Mouse (Mus musculus) forebrain, embryonic 16.5 days (tissue): ENCODE data around the gene Gpr142. TPM values are rescaled to one million over a fixed set of nuclear protein-coding genes. Genes with fewer than 3 reads are reported as not detected.

Experiments
- ATAC-seq: fragments of 200-750 bp; cut with Nextera tagmentation; 2 replicates; pipeline ENCODE4 v1.8.0; 2017; ENCODE audit warnings: mild to moderate bottlenecking, moderate library complexity
- H3K27ac ChIP-seq: fragments of 300-500 bp; sonication (generic); 2 replicates; pipeline ENCODE4 v1.5.1; 2014; ENCODE audit warnings: low read length, control low read depth
- H3K27me3 ChIP-seq: fragments of 300-500 bp; sonication (generic); replicated peaks from 2 replicates; pipeline ENCODE4 v1.6.1; 2014; ENCODE audit warnings: low read length; ENCODE audit not compliant: control insufficient read depth, insufficient read depth
- H3K36me3 ChIP-seq: fragments of 300-500 bp; sonication (generic); 2 replicates; pipeline ENCODE4 v1.6.1; 2014; ENCODE audit not compliant: control insufficient read depth, insufficient read depth
- H3K4me1 ChIP-seq: fragments of 300-500 bp; sonication (generic); replicated peaks from 2 replicates; pipeline ENCODE4 v1.6.1; 2014; ENCODE audit warnings: low read length; ENCODE audit not compliant: control insufficient read depth, insufficient read depth
- H3K4me2 ChIP-seq: fragments of 300-500 bp; sonication (generic); 2 replicates; pipeline ENCODE4 v1.6.1; 2014; ENCODE audit warnings: mild to moderate bottlenecking, low read length, control low read depth
- H3K4me3 ChIP-seq: fragments of 300-500 bp; sonication (generic); replicated peaks from 2 replicates; pipeline ENCODE4 v1.5.1; 2014; ENCODE audit warnings: mild to moderate bottlenecking, low read length, control low read depth
- H3K9ac ChIP-seq: fragments of 300-500 bp; sonication (generic); replicated peaks from 2 replicates; pipeline ENCODE4 v1.6.1; 2014; ENCODE audit warnings: low read depth, low read length, control low read depth
- H3K9me3 ChIP-seq: fragments of 300-500 bp; sonication (generic); 2 replicates; pipeline ENCODE4 v1.6.1; 2016; ENCODE audit warnings: low read length; ENCODE audit not compliant: control insufficient read depth
- WGBS: fragments of 180-500 bp; shearing (Covaris S2); extraction: QIAGEN DNeasy Blood & Tissue Kit; methylation state at CpG from one replicate; pipeline ENCODE4 v1.1.7; 2014; 5-methylcytosine and 5-hydroxymethylcytosine counted together
- polyA plus RNA-seq: library from polyadenylated mRNA; unstranded; fragments of >200 nt; fragmentation: Nextera tagmentation; extraction: Ambion mirVana; gene quantifications from 2 replicates; pipeline ENCODE4 v1.2.1, GENCODE M21; 2015

Gpr142 gene
- polyA plus RNA-seq, 1 experiment from 2014 or later: not detected

DNA sequence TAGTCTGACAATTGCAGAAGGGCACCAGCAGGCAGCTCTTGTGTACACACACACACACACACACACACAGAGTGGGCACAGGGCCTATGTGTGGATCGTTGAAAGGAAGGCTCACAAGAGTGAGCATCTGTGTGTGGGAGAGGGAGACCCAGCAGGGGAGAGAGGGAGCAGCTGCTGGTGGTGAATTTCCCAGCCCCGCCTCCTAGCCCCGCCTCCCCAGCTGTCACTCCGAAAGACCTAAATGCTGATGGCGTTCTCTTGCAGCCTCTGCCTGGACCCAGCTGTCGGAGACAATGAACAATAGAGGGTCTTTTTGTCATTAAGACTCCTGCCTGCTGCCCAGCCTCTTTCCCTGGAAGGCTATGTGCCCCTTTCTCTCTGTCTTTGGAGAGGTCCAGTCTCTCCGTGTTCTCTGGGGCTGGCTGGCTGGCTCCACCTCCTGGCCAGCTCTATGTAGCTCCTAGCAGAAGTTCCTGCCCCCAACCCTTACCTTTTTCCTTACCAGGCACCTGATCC lies 3.4 kb upstream of the Gpr142 start:
- 0% methylated on average over 7 of the region's 7 CpGs for WGBS
- Histone ChIP-seq H3K4me1 (peaks cover 53% of the 10 kb centered on the region), H3K9ac (peak overlapping the region; percentile 41), H3K4me2 (peak overlapping the region; percentile 46), H3K36me3 (no peaks in the 10 kb centered on the region), H3K4me3 (peak overlapping the region; percentile 40), H3K27me3 (0 out of 2 replicates have a peak, but pooled peaks cover under 1% of the 10 kb centered on the region), H3K27ac (peak overlapping the region; percentile 94), H3K9me3 (no peaks in the 10 kb centered on the region)
- peak; percentile 89 for ATAC-seq

DNA sequence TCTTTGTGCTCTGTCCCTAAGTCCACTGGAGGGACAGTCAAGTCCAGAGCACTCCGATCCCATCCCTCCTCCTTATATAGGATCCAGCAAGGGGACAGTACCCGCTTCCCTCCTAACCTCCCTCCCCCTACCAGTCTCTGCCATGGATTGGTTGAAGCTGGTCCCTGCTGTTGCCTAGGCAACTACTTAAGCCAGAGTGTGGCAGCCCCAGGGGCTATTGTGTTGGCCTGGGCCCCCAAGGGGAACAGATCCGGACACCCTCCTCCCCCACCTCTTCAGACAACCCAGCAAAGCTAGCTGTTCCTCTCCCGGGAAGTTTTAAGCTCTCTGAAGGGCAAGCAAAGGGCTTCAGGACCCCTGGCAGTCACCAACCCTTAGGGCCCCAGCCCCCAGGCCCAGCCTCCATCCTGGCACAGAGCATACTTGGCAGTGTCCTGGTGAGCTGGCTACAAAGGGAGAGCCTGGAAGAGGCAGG lies 2.8 kb upstream of the Gpr142 start, which contains the start of gene Btbd17:
TSS of gene Btbd17 (minus strand) at position 98 of the 475 bp plus-strand sequence.
- Histone ChIP-seq H3K4me1 (peaks cover 53% of the 10 kb centered on the region), H3K4me2 (peak within 1 kb of the TSS; percentile 46)
- 0% methylated on average over 4 of the region's 4 CpGs for WGBS

DNA sequence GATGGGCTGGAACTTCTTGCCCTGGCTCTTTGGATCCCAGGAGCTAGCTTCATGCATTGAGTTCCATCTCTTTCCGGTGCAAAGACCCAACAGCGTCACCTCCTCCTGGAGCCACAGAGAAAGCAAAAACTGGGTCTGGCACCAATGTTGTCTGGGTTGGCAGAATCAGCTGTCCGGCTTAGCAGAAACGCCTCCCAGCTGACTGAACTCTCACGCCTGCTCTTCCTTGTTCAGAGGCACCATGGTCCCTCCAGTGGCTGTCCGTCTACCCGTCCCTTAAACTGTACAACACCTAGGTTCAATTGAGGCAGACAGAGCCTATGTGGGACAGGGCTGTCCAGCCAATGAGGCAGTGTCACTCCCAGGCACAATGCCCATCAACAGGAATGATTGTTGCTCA lies 1.5 kb upstream of the Gpr142 start:
- no peaks in the 10 kb centered on the region for H3K9me3 ChIP-seq
- H3K27ac ChIP-seq: no peak overlapping the region
- WGBS: 90% methylated on average over 7 of the region's 7 CpGs
- no peak overlapping the region for H3K9ac ChIP-seq
- no peak for ATAC-seq
- H3K4me2 ChIP-seq: no peak overlapping the region
- no peaks in the 10 kb centered on the region for H3K27me3 ChIP-seq
- H3K4me1 ChIP-seq: peaks cover 44% of the 10 kb centered on the region
- no peaks in the 10 kb centered on the region for H3K36me3 ChIP-seq
- H3K4me3 ChIP-seq: no peak overlapping the region

More for the DNA sequence above, 2.8 kb upstream of the Gpr142 start, which contains the start of gene Btbd17:
- Histone ChIP-seq H3K36me3 (no peaks in the 10 kb centered on the region), H3K9ac (peak within 1 kb of the TSS; percentile 41), H3K27me3 (no peaks in the 10 kb centered on the region), H3K4me3 (peak within 1 kb of the TSS; percentile 40), H3K9me3 (no peaks in the 10 kb centered on the region), H3K27ac (peak within 1 kb of the TSS; percentile 94)
- ATAC-seq: peak; percentile 80

DNA sequence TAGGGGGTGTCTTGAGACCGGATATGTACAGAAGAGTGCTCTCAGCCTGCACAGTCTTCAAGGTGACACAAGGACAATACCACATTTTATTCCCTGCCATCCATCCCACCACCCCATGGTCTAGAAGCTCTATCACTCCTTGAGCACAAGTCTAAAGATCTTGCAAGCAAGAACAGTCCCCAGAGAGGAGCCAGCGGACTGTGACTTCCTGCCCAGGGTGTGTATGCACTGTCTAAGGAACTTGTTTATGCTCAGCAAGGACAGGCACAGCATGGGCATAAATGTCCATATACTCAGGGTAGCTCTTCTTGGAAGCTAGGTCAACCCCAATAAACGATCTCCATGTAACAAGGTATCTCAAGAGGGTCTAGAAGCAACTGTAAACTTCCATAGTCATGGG lies 743 bp upstream of the Gpr142 start:
- WGBS: 96% methylated on average over 3 of the region's 3 CpGs

DNA sequence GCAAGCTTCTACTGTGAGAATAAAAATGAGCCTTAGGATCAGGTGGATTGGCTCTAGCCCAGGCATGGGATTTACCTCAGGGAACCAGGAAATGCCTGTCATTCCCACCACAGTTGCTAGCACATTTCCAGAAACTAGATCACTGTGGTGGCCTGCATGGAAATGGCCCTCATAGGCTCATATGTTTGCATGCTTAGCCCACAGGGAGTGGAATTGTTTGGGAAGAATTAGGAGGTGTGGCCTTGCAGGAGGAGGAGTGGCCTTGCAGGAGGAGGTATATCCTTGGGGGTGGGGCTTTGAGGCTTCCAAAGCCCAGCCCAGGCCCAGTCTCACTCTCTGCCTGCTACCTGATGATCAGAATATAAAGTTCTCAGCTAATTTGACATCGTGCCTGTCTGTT lies 3.2 kb downstream of the Gpr142 start:
- 89% methylated on average over 1 of the region's 1 CpGs for WGBS
- Histone ChIP-seq H3K4me3 (no peak overlapping the region), H3K27me3 (no peaks in the 10 kb centered on the region), H3K9me3 (no peaks in the 10 kb centered on the region), H3K36me3 (no peaks in the 10 kb centered on the region), H3K4me2 (no peak overlapping the region), H3K27ac (no peak overlapping the region), H3K4me1 (peaks cover 9% of the 10 kb centered on the region), H3K9ac (no peak overlapping the region)
- no peak for ATAC-seq

More for the DNA sequence above, 743 bp upstream of the Gpr142 start:
- Histone ChIP-seq H3K4me3 (no peak overlapping the region), H3K9ac (no peak overlapping the region), H3K27me3 (no peaks in the 10 kb centered on the region), H3K36me3 (no peaks in the 10 kb centered on the region), H3K9me3 (no peaks in the 10 kb centered on the region), H3K27ac (no peak overlapping the region), H3K4me1 (peaks cover 39% of the 10 kb centered on the region), H3K4me2 (no peak overlapping the region)
- ATAC-seq: no peak

DNA sequence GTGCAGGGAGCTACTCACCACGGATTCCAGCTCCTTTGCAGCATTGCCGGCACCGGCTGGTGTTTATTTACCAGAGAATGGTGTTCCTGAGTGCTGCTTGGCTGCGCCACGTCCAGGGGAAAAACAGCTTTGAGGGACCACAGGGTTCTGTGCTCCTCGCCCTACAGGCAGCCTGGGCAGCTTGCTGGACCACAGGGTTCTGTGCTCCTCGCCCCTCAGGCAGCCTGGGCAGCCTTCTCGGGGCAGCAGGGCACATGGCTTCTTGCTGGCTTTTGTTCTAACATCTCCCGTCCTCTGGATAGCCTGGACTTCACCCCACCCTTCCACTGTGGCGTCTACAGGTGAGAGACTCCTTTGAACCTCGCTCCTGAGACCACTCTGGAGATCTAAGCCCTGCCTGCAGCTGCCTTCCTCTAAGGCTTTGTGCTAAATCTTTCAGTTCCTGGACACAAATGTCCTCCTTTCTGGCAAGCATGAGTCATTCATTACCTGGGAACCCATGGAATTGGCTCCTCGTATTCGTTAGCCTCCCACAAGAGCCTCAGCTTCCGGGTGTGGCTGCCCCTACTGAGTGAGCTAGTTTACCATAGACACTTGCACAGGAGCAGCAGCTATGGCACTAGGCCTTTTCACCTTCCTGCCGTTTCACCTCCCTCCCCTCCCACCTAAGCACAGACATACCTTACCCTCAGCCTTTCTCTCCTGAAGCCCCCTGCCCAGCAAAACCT lies 4.0 kb downstream of the Gpr142 start:
- Histone ChIP-seq H3K9ac (no peak overlapping the region), H3K4me2 (no peak overlapping the region), H3K27me3 (no peaks in the 10 kb centered on the region), H3K36me3 (no peaks in the 10 kb centered on the region), H3K4me3 (no peak overlapping the region), H3K4me1 (peaks cover 13% of the 10 kb centered on the region), H3K27ac (no peak overlapping the region), H3K9me3 (no peaks in the 10 kb centered on the region)
- ATAC-seq: no peak
- 64% methylated on average over 15 of the region's 15 CpGs for WGBS

DNA sequence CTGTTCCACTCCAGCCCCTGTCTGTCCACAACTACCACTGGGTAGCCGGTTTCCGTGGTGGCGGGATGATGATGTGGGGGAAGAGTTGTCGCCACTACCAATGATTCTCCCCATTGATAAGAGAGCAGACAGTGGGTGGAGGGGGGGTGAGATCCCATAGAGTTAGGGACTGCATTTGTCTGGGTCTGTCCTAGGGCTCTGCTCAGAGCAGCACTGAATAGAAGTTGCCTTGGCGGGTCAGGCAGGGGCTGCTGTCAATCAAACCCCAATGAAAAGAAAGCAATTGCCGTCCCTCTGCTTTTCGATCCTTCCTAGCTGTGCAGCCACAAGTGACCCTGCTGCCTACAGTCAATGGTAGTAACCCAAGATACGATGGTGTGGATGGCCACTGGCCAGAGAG lies 5.3 kb downstream of the Gpr142 start:
- peaks cover 14% of the 10 kb centered on the region for H3K4me1 ChIP-seq
- no peak for ATAC-seq
- 27% methylated on average over 8 of the region's 8 CpGs for WGBS

DNA sequence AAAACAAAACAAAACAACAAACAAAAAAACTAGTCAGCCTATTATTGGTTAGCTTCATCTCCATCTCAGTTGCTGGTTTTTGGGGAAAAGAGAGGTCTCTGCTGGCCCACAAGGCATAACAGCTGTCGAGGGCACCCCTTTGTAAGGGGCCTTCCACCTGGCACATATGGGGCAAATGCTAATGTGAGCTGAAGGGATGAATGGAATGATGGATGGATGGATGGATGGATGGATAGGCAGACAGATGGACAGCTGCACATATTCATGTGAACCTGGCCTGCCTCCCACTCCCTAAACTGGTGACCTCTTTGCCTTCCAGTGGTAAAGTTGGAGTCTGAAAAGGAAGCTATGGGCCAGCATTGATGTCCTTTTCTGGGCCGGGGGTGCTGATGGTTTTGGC lies 8.3 kb downstream of the Gpr142 start:
- no peak overlapping the region for H3K4me2 ChIP-seq
- no peaks in the 10 kb centered on the region for H3K9me3 ChIP-seq
- H3K36me3 ChIP-seq: no peaks in the 10 kb centered on the region
- H3K27ac ChIP-seq: no peak overlapping the region
- H3K9ac ChIP-seq: no peak overlapping the region
- H3K27me3 ChIP-seq: no peaks in the 10 kb centered on the region
- no peak for ATAC-seq
- 49% methylated on average over 2 of the region's 2 CpGs for WGBS
- no peak overlapping the region for H3K4me3 ChIP-seq
- H3K4me1 ChIP-seq: peaks cover 14% of the 10 kb centered on the region

More for the DNA sequence above, 5.3 kb downstream of the Gpr142 start:
- no peak overlapping the region for H3K27ac ChIP-seq
- no peak overlapping the region for H3K9ac ChIP-seq
- H3K36me3 ChIP-seq: no peaks in the 10 kb centered on the region
- no peak overlapping the region for H3K4me2 ChIP-seq
- no peaks in the 10 kb centered on the region for H3K9me3 ChIP-seq
- no peak overlapping the region for H3K4me3 ChIP-seq
- H3K27me3 ChIP-seq: no peaks in the 10 kb centered on the region

DNA sequence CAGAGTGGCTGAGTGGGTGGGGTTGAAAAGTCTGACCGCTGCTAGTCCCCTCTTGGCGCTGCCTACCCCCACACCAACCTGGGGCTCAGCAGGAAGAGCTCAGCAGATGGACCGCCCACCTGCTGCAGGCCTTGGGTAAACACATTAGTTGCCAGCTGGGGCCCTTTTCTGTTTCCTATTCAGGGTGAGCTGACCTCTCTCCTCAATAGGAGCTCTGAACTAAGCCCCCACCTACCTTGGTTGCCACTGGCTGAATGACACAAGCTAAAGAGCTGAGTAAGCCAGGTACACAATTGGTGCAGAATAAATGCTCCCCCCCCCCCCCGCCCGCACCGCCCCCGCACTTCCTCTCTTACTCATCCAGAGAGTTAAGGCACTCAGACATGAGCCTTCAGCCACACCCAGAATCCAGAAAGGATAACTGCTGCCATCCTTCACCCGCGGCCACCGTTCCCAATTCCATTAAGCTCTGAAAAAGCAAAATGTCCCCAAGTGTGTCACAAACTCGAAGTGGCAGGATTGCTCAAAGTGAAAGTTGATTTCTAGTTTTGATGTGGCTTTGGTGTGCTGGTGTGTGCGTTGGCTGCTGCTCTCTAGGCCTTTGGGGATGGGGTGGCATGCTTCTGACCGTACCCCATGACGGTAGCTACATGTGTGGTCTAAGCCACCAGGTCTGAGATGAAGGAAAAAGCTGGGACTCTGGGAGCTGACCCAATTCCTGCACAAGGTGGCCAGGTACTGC lies 9.1 kb downstream of the Gpr142 start:
- no peak overlapping the region for H3K4me2 ChIP-seq
- no peak overlapping the region for H3K9ac ChIP-seq
- peaks cover 14% of the 10 kb centered on the region for H3K4me1 ChIP-seq
- H3K27ac ChIP-seq: no peak overlapping the region
- no peaks in the 10 kb centered on the region for H3K36me3 ChIP-seq
- WGBS: 31% methylated on average over 14 of the region's 14 CpGs
- no peaks in the 10 kb centered on the region for H3K9me3 ChIP-seq
- peak; percentile 40; the same call in 1 of the 2 replicates for ATAC-seq
- H3K4me3 ChIP-seq: no peak overlapping the region
- no peaks in the 10 kb centered on the region for H3K27me3 ChIP-seq
